Mouse (Mus musculus) liver, embryonic 14.5 days (tissue): ENCODE measurements around the gene Zscan25. TPM values are rescaled to one million over a fixed set of nuclear protein-coding genes. Genes with fewer than 3 reads are reported as not detected.
"Not testable (repeated sequence)": the region's sequence is repeated elsewhere in the genome, so short reads cannot be mapped to it uniquely, and the experiment has no call there.

Source experiments
- ATAC-seq: fragments of 200-750 bp; cut with Nextera tagmentation; 2 replicates; pipeline ENCODE4 v1.8.0; 2017; ENCODE audit warnings: moderate number of reproducible peaks, mild to moderate bottlenecking, moderate library complexity; ENCODE audit not compliant: insufficient read depth
- DNase-seq, 3 experiments: peaks; one replicate each; pipeline ENCODE4 v3.0.0-alpha.2; 2012 to 2013; ENCODE audit warnings: low read depth in 3 of 3, low spot score in 3 of 3
- H3K27ac ChIP-seq: fragments of 300-500 bp; sonication (generic); 2 replicates; pipeline ENCODE4 v1.5.1; 2014; ENCODE audit warnings: moderate library complexity, mild to moderate bottlenecking, control low read depth, inconsistent platforms
- H3K27me3 ChIP-seq: fragments of 300-500 bp; sonication (generic); 2 replicates; pipeline ENCODE4 v1.6.1; 2014; ENCODE audit warnings: mild to moderate bottlenecking, low read length, moderate library complexity; ENCODE audit not compliant: control insufficient read depth, insufficient read depth
- H3K36me3 ChIP-seq: fragments of 300-500 bp; sonication (generic); replicated peaks from 2 replicates; pipeline ENCODE4 v1.6.1; 2014; ENCODE audit warnings: low read depth; ENCODE audit not compliant: control insufficient read depth, insufficient read depth
- H3K4me1 ChIP-seq, 2 experiments: fragments of 200-500 bp in 1 of 2; fragments of 300-500 bp in 1 of 2; sonication (generic) in 1 of 2; replicated peaks; 2 replicates each; pipeline ENCODE4 v1.6.1; 2012 to 2014; ENCODE audit warnings: antibody characterized with exemption in 1 of 2, inconsistent platforms in 1 of 2, low read length in 1 of 2; ENCODE audit not compliant: control insufficient read depth in 2 of 2, insufficient read depth in 2 of 2
- H3K4me2 ChIP-seq: fragments of 300-500 bp; sonication (generic); 2 replicates; pipeline ENCODE4 v1.6.1; 2014; ENCODE audit warnings: low read depth, mild to moderate bottlenecking, control low read depth, moderate library complexity
- H3K4me3 ChIP-seq, 2 experiments: fragments of 200-500 bp in 1 of 2; fragments of 300-500 bp in 1 of 2; sonication (generic) in 1 of 2; 2 replicates each; pipeline ENCODE4 v1.5.1; 2012 to 2014; ENCODE audit warnings: low read depth in 2 of 2, low read length in 2 of 2, mild to moderate bottlenecking in 2 of 2, control low read depth in 1 of 2, inconsistent platforms in 1 of 2, moderate library complexity in 1 of 2; ENCODE audit not compliant: insufficient read depth in 1 of 2
- H3K9ac ChIP-seq: fragments of 300-500 bp; sonication (generic); replicated peaks from 2 replicates; pipeline ENCODE4 v1.6.1; 2014; ENCODE audit warnings: mild to moderate bottlenecking, control low read depth, moderate library complexity
- H3K9me3 ChIP-seq: fragments of 300-500 bp; sonication (generic); 2 replicates; pipeline ENCODE4 v1.6.1; 2016; ENCODE audit warnings: low read length, mixed read lengths; ENCODE audit not compliant: control insufficient read depth
- CTCF ChIP-seq: IDR thresholded peaks from 2 replicates; pipeline ENCODE4 v1.5.1; 2016; ENCODE audit warnings: antibody characterized with exemption, low read depth, control low read depth
- EP300 ChIP-seq: IDR thresholded peaks from 2 replicates; pipeline ENCODE4 v1.6.1; 2016; ENCODE audit warnings: antibody characterized with exemption, low read depth
- WGBS: fragments of 180-500 bp; shearing (Covaris S2); extraction: QIAGEN DNeasy Blood & Tissue Kit; methylation state at CpG from one replicate; pipeline ENCODE4 v1.1.7; 2014; ENCODE audit not compliant: insufficient replicate concordance; 5-methylcytosine and 5-hydroxymethylcytosine counted together
- polyA plus RNA-seq, 2 experiments: library from polyadenylated mRNA; depleted of rRNA in 1 of 2; stranded (reverse) in 1 of 2; unstranded in 1 of 2; fragments of >200 nt; fragmentation: Nextera tagmentation in 1 of 2; extraction: Ambion mirVana in 1 of 2; gene quantifications; 2 replicates each; pipeline versions ENCODE4 v1.2.1 to v1.2.3; 2012 to 2014

The Zscan25 gene
- polyA plus RNA-seq, 2 experiments: 0.39 to 4.4 TPM

DNA sequence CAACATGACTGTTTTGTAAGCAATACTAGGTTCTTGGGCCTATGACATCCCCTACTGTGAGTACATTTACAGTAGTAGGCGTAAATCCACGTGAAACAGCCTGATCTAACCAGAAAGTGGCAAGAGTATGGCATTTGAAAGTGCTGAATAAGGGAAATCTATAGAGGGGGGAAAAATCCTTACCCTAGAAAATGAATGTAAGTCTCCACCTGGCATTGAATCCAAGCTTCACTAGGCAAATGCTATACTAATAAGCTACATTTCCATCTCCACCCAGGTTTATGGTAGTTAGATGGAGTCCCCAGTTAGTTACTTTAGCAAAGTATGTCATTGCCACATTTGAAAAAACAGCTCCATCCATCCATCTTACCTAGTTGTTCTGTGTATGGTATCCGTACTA is 30.8 kb upstream of the Zscan25 start:
- Histone ChIP-seq H3K4me3 (no peak overlapping the region), H3K27ac (no peak overlapping the region), H3K4me1 (no peaks in the 10 kb centered on the region), H3K36me3 (peaks cover 11% of the 10 kb centered on the region), H3K9ac (no peak overlapping the region), H3K27me3 (no peaks in the 10 kb centered on the region), H3K9me3 (no peaks in the 10 kb centered on the region), H3K4me2 (no peak overlapping the region)
- 78% methylated on average over 3 of the region's 3 CpGs for WGBS
- DNase-seq (no peak), ATAC-seq (no peak)
- TF ChIP-seq CTCF: no peak
- TF ChIP-seq EP300: no peak

DNA sequence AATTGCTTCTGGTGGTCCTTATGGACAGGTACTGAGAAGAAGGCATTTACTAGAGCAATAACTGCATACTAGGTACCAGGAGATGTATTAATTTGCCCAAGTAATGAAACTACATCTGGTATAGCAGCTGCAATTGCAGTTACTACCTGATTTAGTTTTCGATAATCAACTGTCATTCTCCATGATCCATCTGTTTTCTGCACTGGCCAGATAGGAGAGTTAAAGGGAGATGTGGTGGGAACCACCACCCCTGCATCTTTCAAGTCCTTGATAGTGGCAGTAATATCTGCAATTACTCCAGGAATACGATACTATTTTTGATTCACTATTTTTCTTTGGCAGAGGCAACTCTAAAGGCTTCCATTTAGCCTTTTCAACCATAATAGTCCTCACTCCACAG is 6.7 kb upstream of the Zscan25 start:
- H3K36me3 ChIP-seq, H3K27me3 ChIP-seq, H3K9ac ChIP-seq, H3K4me1 ChIP-seq, H3K4me3 ChIP-seq, ATAC-seq, H3K9me3 ChIP-seq, H3K4me2 ChIP-seq, DNase-seq, H3K27ac ChIP-seq: not testable (repeated sequence)
- WGBS: 52% methylated on average over 2 of the region's 2 CpGs

DNA sequence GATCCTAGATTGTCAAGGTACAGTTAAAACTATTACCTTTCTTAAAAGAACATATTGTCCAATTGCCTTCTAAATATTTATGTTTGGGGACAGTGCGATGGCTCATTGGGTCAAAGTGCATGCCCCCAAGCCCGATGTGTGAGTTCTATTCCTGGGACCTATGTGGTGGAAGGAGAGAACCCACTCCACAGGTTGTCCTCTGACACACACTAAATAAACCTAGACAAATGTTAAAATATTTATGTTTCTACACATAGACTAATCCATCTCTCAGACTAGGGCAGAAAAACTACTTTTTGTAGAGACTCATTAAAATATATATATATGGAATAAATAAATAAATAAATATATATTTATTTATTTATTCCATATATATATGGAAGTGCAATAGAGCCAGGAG is 352 bp upstream of the Zscan25 start:
- Histone ChIP-seq H3K9me3 (no peaks in the 10 kb centered on the region), H3K4me1 (peaks cover 0 to 4% of the 10 kb centered on the region in 2 experiments; a peak in 1 of 4 replicates), H3K27me3 (no peaks in the 10 kb centered on the region), H3K27ac (no peak overlapping the region), H3K36me3 (peaks cover 7% of the 10 kb centered on the region), H3K9ac (no peak overlapping the region), H3K4me3 (peak overlapping the region in 1 of 2 experiments; percentile 96; a peak in 1 of 4 replicates), H3K4me2 (no peak overlapping the region)
- ATAC-seq (no peak), DNase-seq (no peak)
- 78% methylated on average over 2 of the region's 2 CpGs for WGBS
- TF ChIP-seq CTCF (no peak), EP300 (no peak)

DNA sequence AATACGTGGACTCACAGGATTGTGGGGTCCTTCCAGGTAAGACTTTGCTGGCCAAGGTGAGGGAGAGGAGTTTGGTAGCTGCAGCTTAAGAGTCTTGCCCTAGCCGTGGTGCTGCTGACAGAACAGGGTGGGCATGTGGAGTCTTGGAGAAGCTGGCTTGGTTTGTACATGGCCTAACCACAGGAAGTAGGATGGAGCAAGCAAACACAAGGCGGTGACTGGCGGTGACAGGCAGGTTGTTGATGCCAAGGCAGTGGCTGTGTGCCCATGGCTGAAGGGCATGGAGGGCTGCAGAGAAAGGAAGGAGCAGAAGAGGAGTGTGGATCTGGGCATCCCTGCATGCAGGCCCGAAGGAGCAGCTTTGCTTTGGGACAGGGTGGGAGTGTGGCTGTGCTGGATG is 8.1 kb downstream of the Zscan25 start:
- no peak for DNase-seq
- Histone ChIP-seq H3K36me3 (peaks cover 37% of the 10 kb centered on the region), H3K4me1 (no peaks in the 10 kb centered on the region), H3K4me3 (no peak overlapping the region), H3K9me3 (no peaks in the 10 kb centered on the region), H3K9ac (no peak overlapping the region), H3K27me3 (no peaks in the 10 kb centered on the region), H3K27ac (no peak overlapping the region), H3K4me2 (no peak overlapping the region)
- TF ChIP-seq EP300 (no peak), CTCF (no peak)
- ATAC-seq: no peak
- 82% methylated on average over 5 of the region's 5 CpGs for WGBS

DNA sequence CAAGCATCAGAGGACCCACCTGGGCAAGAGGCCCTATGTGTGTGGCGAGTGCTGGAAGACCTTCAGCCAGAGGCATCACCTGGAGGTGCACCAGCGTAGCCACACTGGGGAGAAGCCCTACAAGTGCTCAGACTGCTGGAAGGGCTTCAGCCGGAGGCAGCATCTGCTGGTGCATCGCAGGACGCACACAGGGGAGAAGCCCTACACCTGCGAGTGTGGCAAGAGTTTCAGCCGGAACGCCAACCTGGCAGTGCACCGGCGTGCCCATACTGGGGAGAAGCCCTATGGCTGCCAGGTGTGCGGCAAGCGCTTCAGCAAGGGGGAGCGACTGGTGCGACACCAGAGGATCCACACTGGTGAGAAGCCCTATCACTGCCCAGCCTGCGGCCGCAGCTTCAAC is 10.4 kb downstream of the Zscan25 start:
- no peak overlapping the region for H3K4me2 ChIP-seq
- H3K27ac ChIP-seq: no peak overlapping the region
- no peaks in the 10 kb centered on the region for H3K27me3 ChIP-seq
- H3K4me3 ChIP-seq: no peak overlapping the region
- no peaks in the 10 kb centered on the region for H3K9me3 ChIP-seq
- no peaks in the 10 kb centered on the region for H3K4me1 ChIP-seq
- DNase-seq (no peak), ATAC-seq (0 out of 2 replicates have a peak, but pooled peaks have one; percentile 11)
- TF ChIP-seq CTCF (no peak), EP300 (no peak)
- 89% methylated on average over 16 of the region's 16 CpGs for WGBS
- no peak overlapping the region for H3K9ac ChIP-seq
- H3K36me3 ChIP-seq: peaks cover 31% of the 10 kb centered on the region
